Mouse (Mus musculus) myocyte (in vitro differentiated cells): Measurements from ENCODE around the gene Emg1.

Experiments used
- MAX ChIP-seq: IDR thresholded peaks from one replicate; pipeline ENCODE4 v1.6.1; 2011; ENCODE audit warnings: low read depth, mild to moderate bottlenecking, control low read depth
- POLR2A ChIP-seq: IDR thresholded peaks from one replicate; pipeline ENCODE4 v1.6.1; 2011; ENCODE audit warnings: low read depth, mild to moderate bottlenecking, control low read depth, moderate library complexity; ENCODE audit not compliant: insufficient read length

- TF ChIP-seq POLR2A (no peak), MAX (no peak)
Observed at GRCm38 (mm10) chr6:124728621-124729020, 16.6 kb upstream of the Emg1 start.
